Mouse (Mus musculus): ENCODE measurements at regions not wholly inside any gene's neighbourhood (a gene's known extent, or its start where the extent isn't known, plus 50 kb on each side); places are given as distances from the start of the nearest gene placed in this dataset.

- Histone ChIP-seq H3K4me3 (no peak overlapping the region), H3K27ac (no peak overlapping the region)
- no peak for DNase-seq (ENCODE audit: extremely low spot score in 1 of 2, low spot score in 2 of 2)
- no peak for TF ChIP-seq CTCF (IDR thresholded peaks at IDR 0.05)
- intact Hi-C loops (cut with DNase I): no loop called here
Observed at GRCm38 (mm10) chr15:31961963-31962362, 215.1 kb upstream of the Tas2r119 start.

GRCm38 (mm10) chr15:31964911-31965310 lies 212.2 kb upstream of the Tas2r119 start:
- no peak overlapping the region for H3K4me3 ChIP-seq
- no peak overlapping the region for H3K27ac ChIP-seq
- intact Hi-C loops (cut with DNase I): no loop called here
- no peak for DNase-seq (ENCODE audit: extremely low spot score in 1 of 2, low spot score in 2 of 2)
- no peak for TF ChIP-seq CTCF (IDR thresholded peaks at IDR 0.05)

- no peak overlapping the region for H3K4me3 ChIP-seq
- no peak overlapping the region for H3K27ac ChIP-seq
- no peak for TF ChIP-seq CTCF (IDR thresholded peaks at IDR 0.05)
- intact Hi-C loops (cut with DNase I): no loop called here
- no peak for DNase-seq (ENCODE audit: extremely low spot score in 1 of 2, low spot score in 2 of 2)
Observed at GRCm38 (mm10) chr15:31965542-31965941, 211.5 kb upstream of the Tas2r119 start.

- no peak for TF ChIP-seq CTCF (IDR thresholded peaks at IDR 0.05)
- intact Hi-C loops (cut with DNase I): no loop called here
- Histone ChIP-seq H3K27ac (no peak overlapping the region), H3K4me3 (no peak overlapping the region)
- no peak for DNase-seq (ENCODE audit: extremely low spot score in 1 of 2, low spot score in 2 of 2)
Observed at GRCm38 (mm10) chr15:31972891-31973290, 204.2 kb upstream of the Tas2r119 start.

GRCm38 (mm10) chr15:31973889-31974288 lies 203.2 kb upstream of the Tas2r119 start:
- intact Hi-C loops (cut with DNase I): no loop called here
- no peak for TF ChIP-seq CTCF (IDR thresholded peaks at IDR 0.05)
- DNase-seq (ENCODE audit: extremely low spot score in 1 of 2, low spot score in 2 of 2): no peak
- Histone ChIP-seq H3K4me3 (no peak overlapping the region), H3K27ac (no peak overlapping the region)

- DNase-seq (ENCODE audit: extremely low spot score in 1 of 2, low spot score in 2 of 2): no peak
- no peak overlapping the region for H3K27ac ChIP-seq
- H3K4me3 ChIP-seq: no peak overlapping the region
- intact Hi-C loops (cut with DNase I): no loop called here
- TF ChIP-seq CTCF (IDR thresholded peaks at IDR 0.05): no peak
Observed at GRCm38 (mm10) chr15:31976461-31976860, 200.6 kb upstream of the Tas2r119 start.

- no peak overlapping the region for H3K4me3 ChIP-seq
- DNase-seq (ENCODE audit: extremely low spot score in 1 of 2, low spot score in 2 of 2): no peak
- intact Hi-C loops (cut with DNase I): no loop called here
- no peak overlapping the region for H3K27ac ChIP-seq
- no peak for TF ChIP-seq CTCF (IDR thresholded peaks at IDR 0.05)
Observed at GRCm38 (mm10) chr15:31977563-31977962, 199.5 kb upstream of the Tas2r119 start.

- TF ChIP-seq CTCF (IDR thresholded peaks at IDR 0.05): no peak
- intact Hi-C loops (cut with DNase I): no loop called here
- no peak for DNase-seq (ENCODE audit: extremely low spot score in 1 of 2, low spot score in 2 of 2)
- H3K27ac ChIP-seq: no peak overlapping the region
- no peak overlapping the region for H3K4me3 ChIP-seq
Observed at GRCm38 (mm10) chr15:31979961-31980360, 197.1 kb upstream of the Tas2r119 start.

GRCm38 (mm10) chr15:31980791-31981190 lies 196.3 kb upstream of the Tas2r119 start:
- intact Hi-C loops (cut with DNase I): no loop called here
- Histone ChIP-seq H3K27ac (no peak overlapping the region), H3K4me3 (no peak overlapping the region)
- no peak for DNase-seq (ENCODE audit: extremely low spot score in 1 of 2, low spot score in 2 of 2)
- TF ChIP-seq CTCF (IDR thresholded peaks at IDR 0.05): no peak

- intact Hi-C loops (cut with DNase I): no loop called here
- Histone ChIP-seq H3K4me3 (no peak overlapping the region), H3K27ac (no peak overlapping the region)
- no peak for TF ChIP-seq CTCF (IDR thresholded peaks at IDR 0.05)
- DNase-seq (ENCODE audit: extremely low spot score in 1 of 2, low spot score in 2 of 2): no peak
Observed at GRCm38 (mm10) chr15:31987291-31987690, 189.8 kb upstream of the Tas2r119 start.

- peak overlapping the region; percentile 64 for H3K27ac ChIP-seq
- DNase-seq (ENCODE audit: extremely low spot score in 1 of 2, low spot score in 2 of 2): peak in 1 of 2 experiments; percentile 24
- intact Hi-C loops (cut with DNase I): loop anchor here (2.0 kb wide), 1 partner anchor 190 kb away; no protein-coding TSS in a partner anchor
- no peak overlapping the region for H3K4me3 ChIP-seq
- no peak for TF ChIP-seq CTCF (IDR thresholded peaks at IDR 0.05)
Observed at GRCm38 (mm10) chr15:31989093-31989492, 188.0 kb upstream of the Tas2r119 start.

- peak in 1 of 2 experiments; percentile 22 for DNase-seq (ENCODE audit: extremely low spot score in 1 of 2, low spot score in 2 of 2)
- H3K27ac ChIP-seq: peak overlapping the region; percentile 64
- intact Hi-C loops (cut with DNase I): loop anchor here (2.0 kb wide), 1 partner anchor 191 kb away; no protein-coding TSS in a partner anchor
Observed at GRCm38 (mm10) chr15:31989593-31990290, 187.3 kb upstream of the Tas2r119 start.

GRCm38 (mm10) chr15:31997996-31998395 lies 179.1 kb upstream of the Tas2r119 start:
- Histone ChIP-seq H3K4me3 (no peak overlapping the region), H3K27ac (no peak overlapping the region)
- TF ChIP-seq CTCF (IDR thresholded peaks at IDR 0.05): no peak
- intact Hi-C loops (cut with DNase I): no loop called here
- no peak for DNase-seq (ENCODE audit: extremely low spot score in 1 of 2, low spot score in 2 of 2)

More at GRCm38 (mm10) chr15:31989593-31990290, 187.3 kb upstream of the Tas2r119 start:
- no peak overlapping the region for H3K4me3 ChIP-seq
- TF ChIP-seq CTCF (IDR thresholded peaks at IDR 0.05): no peak

All from left cerebral cortex, adult 2 months (tissue).